Mouse (Mus musculus) brain, embryonic 14.5 days (tissue): ENCODE data around the gene Ptpn11.

Experiments
- CTCF ChIP-seq: fragments of 200-500 bp; IDR thresholded peaks from 2 replicates; pipeline ENCODE4 v1.5.1; 2012; ENCODE audit warnings: inconsistent platforms, mild to moderate bottlenecking, moderate library complexity, borderline replicate concordance; ENCODE audit not compliant: insufficient read depth, insufficient read length; ENCODE audit errors: extremely low read depth
- POLR2A ChIP-seq: fragments of 200-500 bp; IDR thresholded peaks from 2 replicates; pipeline ENCODE4 v1.6.1; 2012; ENCODE audit warnings: mild to moderate bottlenecking, inconsistent platforms, borderline replicate concordance; ENCODE audit not compliant: poor library complexity, insufficient read depth, insufficient read length, severe bottlenecking; ENCODE audit errors: extremely low read depth

- TF ChIP-seq CTCF (no peak), POLR2A (no peak)
Measured at GRCm38 (mm10) chr5:121129254-121129653, 61.9 kb downstream of the Ptpn11 start.
